Mouse (Mus musculus) urinary bladder, postnatal 4 days (tissue): Measurements from ENCODE around the gene Gabra5.

Experiments used
- DNase-seq, 2 experiments: peaks; one replicate each; pipeline ENCODE4 v3.0.0; 2021 to 2022; ENCODE audit warnings: low spot score in 2 of 2

Gene Gabra5

DNA sequence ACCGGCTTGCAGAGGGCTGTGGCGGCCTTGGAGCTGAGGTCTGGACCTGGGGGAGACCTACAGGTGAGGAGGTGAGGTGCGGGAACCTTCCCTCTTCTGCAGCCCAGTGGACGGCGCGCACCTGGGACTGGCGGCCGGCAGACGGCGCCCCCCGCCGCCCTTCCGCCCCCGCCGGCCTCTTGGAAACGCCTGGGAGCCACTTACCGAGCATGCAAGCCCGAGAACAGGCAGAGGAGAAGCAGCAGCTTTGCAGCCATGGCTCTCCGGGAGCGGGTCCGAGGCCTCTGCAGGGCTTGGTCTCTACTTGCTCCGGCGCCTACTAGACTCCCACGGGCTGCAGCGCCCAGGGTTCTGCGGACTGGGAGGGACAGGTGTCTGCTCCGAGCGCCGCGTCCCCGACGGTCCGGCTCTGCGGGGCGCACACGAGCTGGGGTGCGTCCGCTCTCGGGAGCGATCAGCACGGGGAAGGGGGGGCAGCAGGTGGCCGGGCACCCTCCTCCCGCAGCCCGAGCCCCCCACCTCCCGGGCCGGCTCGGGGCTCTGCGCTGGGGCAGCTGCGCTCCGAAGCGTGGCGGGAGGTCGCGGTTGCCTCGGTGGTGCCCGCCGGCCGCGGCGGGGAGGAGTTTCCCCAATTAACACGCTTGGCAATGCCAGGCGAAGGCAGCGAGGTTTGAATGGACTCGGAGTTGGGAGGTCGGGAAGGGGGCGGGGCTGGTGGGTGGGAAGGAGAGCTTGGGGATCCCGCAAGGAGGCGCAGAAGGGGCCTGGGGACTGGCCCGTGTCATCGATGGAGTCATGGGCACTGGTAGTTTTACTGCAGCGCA lies 123.1 kb downstream of the Gabra5 start, which contains the start of gene Gabrg3:
Gene Gabrg3 (minus strand): TSS at position 672 of the 824 bp plus-strand sequence.
- DNase-seq: peak in 1 of 2 experiments; percentile 59

DNA sequence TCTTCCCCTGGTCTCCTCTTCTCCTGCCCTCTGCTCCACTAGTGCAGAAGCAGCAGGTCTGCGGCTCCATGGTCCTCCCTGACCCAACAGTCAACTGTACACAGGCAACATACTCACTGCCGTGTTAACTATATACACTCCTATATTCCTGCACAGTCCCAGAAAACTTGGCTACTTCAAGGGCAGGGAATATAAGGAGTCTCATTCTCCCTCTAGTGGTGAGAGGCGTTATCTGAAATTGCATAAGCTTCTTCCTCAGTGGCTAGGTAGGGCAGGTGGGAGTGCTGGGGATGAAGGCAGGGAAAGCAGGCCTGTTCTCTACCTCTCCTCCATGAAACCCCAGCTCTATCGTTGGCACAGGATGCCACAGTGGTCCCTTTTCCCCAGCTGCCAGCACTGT lies 125.7 kb downstream of the Gabra5 start:
- no peak for DNase-seq

DNA sequence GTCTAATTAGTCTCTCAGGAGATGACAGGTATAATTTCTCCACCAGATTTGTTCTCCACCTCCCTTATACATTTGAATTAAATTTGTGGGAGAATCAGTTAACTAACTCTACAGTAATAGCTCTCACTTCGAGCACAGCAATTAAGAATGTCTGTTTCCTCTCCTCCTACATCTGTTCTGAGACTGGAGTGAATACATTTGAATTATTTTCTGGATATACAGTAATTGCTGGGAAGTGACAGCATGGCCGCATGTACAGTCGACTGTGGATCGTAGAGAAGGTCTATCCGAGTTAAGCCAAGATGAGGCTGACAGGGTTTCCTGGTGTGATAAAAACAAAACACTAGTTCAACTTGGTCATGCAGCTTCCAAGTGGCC lies 143.9 kb downstream of the Gabra5 start:
- no peak for DNase-seq

DNA sequence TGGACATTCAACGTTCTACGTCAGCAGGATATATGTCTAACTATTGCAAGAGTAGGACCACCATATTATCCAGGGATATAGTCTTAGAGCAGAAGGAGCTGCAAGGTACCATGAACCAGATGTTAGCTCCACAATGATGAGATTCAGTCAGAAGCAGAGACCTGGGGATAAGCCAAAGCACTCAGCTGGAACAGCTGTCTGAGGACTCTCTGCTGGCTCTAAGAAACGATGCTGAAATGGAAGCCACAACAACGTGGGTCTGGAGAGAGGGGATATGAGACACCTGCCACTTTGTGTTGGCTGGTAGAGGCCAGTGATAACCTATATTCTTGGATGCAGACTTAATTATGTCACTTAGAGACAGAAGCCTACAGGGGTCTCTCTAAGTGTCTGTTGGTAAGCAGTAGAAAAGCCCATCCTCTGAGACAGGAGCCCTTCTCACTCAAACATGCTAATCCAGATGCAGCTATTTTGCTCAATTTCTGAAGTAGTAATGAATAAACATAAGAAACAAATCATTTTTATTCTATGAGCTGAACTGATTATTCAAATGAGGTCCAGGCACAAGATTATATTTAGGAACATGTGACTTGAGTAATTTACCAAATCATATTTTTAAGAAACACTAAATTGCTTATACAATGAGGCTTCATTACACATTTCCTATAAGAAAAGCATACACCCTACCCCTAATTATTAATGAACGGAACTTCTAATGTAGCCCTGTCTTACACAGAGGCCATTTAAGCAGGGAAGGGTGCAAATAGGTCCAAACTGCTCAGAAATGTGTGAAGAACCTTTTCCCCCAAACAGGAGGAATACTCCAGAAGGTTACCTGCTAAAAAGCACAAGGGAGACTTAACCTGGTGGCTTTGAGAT lies 144.5 kb downstream of the Gabra5 start:
- DNase-seq: no peak

DNA sequence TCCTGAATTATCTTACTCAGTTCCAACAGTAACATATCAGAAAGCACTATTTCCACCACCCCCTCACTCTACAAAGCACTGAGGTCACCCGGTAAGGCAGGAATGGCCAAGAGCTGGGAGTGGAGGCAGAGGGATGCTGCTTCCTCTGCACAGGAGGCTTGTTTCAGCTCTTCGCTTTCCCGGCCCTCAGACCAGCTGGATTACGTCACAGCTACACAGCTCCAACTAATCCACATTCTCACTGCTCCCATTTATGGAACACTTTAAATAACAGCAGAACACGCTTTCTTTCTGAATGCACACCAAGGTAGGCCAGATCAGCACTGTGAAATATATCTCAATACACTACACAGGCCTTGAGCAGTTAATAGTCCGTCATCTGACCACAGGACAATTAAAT lies 146.0 kb downstream of the Gabra5 start:
- DNase-seq: no peak

DNA sequence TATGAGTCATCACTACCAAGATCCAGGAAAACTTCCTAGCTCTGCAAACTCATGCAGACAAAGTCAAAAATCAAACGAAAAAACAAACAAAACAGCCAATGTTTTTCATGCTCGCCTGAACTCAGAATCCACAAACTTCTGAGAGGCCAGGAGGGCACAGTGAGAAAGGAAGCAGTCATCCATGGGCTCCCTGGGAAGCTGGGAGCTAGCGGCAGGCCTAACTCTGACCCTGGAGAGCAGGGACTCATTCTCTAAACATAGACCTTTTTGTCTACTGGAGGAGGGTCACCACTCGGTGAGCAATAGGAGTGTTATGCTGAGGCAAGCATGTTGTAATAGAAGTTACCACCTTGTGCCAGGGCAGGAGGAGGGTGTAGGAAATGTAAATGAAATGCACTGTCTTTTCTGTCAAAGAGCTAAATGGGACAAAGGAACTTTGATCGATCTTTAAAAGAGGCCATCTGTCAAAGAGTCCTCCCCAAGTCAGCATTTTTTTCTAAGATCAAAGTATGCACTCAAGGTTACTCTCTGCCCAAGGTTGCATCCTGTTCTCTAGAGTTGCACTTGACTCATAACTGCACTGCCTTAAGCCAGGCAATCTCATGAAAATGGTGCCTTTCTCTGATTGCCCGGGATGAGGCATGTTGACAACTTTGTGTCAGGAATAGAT lies 151.9 kb downstream of the Gabra5 start:
- no peak for DNase-seq
